Mouse (Mus musculus) monocyte, adult 5-6 weeks (primary cell): ENCODE results near the gene Rita1. TPM values are rescaled to one million over a fixed set of nuclear protein-coding genes. Genes with fewer than 3 reads are reported as not detected.

Experiments
- ATAC-seq: fragments of 153-309, 156-312 bp; replicated peaks from 2 replicates; pipeline ENCODE4 v1.8.0; 2017; ENCODE audit warnings: mild to moderate bottlenecking; ENCODE audit not compliant: low TSS enrichment, insufficient number of reproducible peaks, severe bottlenecking, poor library complexity, low FRiP score
- total RNA-seq: library from RNA; stranded (forward); fragments of 200-1000, 200-491, 200-594 nt; gene quantifications from 3 replicates; pipeline ENCODE4 v1.2.3, GENCODE M21; 2017

Rita1 gene
- total RNA-seq, 1 experiment from 2014 or later, result 1.1 TPM

DNA sequence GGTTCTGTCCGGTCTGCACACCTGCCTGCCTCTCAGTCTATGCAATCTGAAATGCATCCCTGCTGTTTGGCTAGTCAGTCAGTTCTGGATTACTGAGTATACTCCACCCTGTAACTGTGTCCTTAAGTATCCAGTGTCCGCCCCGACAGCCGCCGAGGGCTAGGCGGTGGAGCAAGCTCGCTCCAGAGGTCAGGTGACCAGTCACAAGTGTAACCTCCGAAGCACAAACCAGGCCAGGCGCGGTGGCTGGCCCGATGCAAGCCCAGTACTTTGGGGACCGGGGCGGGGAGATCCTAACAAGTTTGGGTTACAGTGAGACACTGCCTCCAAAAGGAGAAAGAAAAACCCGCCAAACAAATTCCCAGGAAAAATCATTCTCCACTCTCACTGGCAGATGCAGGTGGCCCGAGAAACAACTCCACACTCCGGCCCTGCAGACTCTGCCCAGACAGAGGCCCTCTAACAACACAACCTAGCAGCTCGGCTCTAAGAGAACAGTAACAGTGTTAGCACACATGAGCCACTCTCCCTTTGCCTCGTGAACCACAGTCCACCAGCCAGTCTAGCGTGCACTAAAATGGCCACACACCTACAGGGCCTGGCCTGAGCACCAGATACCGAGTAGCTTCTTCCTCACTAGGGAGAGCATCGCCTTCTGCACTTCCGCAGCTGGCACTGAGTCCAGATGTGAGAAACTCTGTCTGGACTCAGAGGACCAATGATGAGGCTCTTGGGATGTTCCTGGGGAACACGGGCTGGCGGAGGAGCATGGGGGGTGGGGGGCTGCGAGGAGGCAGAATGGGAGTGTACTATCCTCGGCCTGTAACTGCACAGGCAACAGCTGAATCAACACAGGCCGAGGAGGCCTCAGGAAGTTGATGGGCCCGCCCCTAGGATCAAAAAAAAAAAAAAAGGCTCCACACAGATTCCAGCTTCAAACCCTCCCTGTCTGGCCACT, 49.2 kb downstream of the Rita1 start:
- no peak for ATAC-seq

DNA sequence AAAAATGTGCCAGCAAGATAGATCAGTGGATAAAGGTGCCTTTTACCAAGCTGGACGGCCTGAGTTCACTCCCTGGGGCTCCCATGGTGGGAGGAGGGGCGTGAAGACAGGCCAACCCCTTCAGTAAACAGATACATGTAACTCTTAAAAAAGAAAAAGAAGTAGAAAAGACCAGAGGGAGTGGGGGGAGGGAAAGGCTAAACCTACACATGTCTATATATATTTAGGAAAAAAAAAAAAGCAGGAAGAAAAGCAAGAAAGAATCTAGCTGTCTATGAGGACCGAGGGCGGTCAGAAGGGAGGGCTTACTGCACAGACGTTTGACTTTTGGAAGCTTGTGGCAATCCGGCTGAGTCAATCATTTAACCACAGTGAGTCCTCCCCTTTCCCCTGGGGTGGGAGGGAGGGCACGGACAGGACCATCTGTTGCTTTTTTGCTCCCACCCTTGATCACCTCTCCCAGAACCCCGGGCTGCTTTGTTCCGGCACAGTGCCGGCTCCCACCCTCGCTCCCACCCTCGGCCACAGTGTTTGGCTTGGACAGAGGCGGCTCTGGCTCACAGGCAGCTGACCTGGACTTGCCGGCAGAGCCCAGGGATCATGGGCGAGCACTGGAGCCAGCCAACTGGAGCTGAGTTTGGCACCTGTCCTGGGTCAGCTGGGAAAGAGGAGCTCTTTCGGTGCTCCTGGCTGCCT, 51.6 kb downstream of the Rita1 start:
- peak; percentile 25; the same call in 1 of the 2 replicates for ATAC-seq

DNA sequence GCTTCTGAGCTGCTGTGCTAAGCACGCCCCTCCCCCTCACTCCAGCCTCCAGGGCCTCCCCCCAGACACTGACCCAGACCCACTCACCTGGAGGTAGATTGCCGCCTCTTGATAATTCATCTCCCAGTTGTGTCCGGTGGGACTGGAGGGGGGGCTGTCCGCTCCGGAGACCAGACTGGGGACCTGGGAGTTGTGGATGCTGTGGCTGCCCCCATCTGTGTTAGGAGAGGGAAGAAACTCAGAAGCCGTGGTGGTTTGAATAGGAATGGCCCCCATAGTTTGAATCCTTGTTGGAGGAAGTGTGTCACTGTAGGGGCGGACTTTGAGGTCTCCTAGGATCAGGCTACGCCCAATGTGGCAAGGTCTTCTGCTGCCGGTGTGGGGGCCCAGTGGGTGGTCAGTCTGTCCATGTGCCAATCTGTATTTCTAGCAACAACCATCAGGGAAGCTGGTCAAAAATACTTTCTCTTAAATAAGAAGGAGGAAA, 52.2 kb downstream of the Rita1 start:
- ATAC-seq, result no peak; the same call in 1 of the 2 replicates

DNA sequence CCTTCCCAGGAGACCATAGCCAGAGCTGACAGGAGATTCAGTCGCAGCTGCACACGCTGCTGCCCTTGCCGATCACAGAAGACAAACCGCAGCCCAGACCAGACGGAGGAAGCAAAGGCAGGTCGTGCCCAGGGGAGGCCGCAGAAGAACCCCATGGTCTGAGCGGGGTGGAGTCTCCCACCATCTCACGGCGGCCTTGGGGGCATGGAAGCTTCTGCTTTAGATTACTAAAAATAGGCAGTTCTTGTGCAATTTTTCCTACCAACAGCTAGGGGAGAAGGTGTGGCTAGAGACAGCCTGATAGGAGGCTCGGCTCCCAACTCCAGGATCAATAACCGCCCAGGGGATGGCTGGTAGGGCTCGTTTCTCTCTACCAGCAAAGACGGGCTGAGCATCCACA, 53.6 kb downstream of the Rita1 start:
- peak; percentile 76 for ATAC-seq

DNA sequence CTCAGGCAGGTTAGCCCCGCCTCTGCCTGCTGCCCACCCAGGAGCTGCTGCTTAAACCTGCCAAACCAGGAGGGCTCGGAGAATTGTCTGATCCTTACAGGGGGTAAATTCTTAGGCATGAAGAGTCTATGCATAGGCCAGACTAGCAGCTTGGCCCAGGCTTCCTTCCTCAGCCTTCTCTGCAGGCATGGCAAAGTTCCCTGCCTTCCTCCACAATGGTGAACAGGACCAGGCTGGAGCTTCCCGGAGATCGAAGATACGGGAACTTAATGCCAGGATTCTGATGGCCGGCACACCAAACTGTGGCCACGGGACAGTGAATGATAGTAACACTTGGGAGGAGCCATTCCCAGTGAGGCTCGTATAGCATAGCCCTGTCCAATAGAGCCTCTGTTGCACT, 54.3 kb downstream of the Rita1 start:
- ATAC-seq, result no peak

DNA sequence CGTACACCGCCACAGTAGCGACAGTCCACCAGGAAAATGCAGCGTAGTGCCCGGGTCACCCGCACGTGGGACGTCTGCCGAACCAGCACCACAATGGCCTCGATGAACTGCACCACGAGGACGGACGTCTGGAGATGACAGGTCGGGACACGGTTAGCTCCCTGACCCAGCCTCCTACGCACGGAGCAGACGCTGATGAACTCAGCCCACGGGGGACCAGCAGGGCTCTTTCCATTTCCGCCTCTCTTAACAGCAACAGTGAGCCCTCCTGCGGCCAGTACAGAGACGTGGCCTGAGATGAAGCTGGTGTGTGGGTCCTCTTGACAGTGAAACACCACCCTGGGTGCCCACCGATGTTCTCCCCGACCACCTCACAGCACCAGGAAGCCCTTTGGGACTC, 56.5 kb downstream of the Rita1 start:
- ATAC-seq, result no peak

DNA sequence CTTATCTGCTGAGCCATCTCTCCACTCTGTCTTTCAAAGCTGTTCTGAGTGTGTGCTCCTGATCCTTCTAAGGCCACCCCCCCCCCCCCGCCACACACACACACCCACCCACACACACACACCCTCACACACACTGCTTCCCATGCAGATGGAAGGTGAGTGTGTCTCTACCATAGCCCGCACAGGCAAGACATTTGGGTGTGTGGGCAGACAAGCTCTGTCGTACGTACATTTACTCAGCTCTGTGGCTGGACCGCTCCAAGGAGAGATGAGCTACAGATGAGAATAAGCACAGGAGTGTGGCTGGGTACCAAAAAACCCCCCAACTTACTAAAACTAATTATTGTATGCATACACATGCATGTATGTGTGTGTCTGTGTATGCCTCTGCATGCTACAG, 61.7 kb downstream of the Rita1 start:
- no peak for ATAC-seq

DNA sequence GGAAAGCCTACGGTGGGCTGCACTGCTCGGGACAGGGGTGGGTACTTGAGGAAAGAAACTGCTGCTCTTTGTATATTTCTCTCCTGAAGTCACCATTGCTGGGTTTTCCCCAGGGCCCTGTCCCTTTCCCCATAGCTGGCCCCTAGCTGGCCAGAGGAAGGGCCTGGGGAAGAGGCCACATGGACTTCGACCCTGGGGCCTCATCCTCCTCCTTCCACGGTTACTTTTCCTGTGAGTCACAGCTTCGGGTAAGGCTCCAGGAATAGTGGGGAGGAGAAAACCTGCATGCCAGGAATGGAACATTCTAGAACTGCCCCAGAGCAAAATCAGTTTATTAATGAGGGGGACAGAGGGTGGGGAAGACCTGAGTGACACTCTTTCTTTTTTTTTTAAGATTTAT, 62.3 kb downstream of the Rita1 start:
- no peak for ATAC-seq

DNA sequence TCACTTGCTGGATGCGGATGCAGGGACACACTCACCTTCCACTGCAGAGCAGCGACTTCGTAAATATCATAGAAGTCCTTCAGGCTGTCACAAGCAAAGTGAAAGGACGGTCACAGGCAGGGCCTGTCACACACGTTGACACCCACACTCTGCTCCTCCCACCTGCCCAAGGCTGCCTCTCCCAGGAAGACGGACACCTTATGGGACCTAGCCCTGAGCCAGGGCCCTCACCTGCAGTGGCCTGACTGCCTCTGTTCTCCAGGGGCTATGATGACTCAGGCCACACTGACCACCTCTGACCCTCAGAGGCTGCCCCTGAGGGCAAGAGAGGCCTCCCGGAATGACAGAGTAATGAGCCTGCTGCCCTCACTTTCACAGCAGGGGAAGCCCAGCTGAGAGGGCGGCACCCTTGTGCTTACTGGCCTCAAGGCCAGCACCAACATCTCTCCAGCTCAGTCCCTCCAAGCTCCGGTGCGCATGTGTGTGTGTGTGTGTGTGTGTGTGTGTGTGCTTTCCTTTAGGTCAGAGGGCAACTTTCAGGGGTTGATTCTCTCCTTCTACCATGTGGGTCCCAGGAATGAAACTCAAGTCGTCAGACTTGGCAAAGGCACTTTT, 64.0 kb downstream of the Rita1 start:
- no peak for ATAC-seq

Other genes with a start within 250 kb of the Rita1 start
- gene Lhx5, start 180.9 kb downstream of the Rita1 start, total RNA-seq, result not detected in 3 replicates
- gene Sdsl, start 139.8 kb downstream of the Rita1 start, total RNA-seq, result not detected in 3 replicates
- gene Sds, start 136.1 kb downstream of the Rita1 start, total RNA-seq, result not detected in 3 replicates
- 8.9 to 11.3 TPM (median 11.2 TPM) in 3 replicates for gene Plbd2, start 109.0 kb downstream of the Rita1 start, total RNA-seq
- 72.9 to 104 TPM (median 90.4 TPM) in 3 replicates for gene Slc8b1, start 101.4 kb downstream of the Rita1 start, total RNA-seq
- 8.1 to 8.8 TPM (median 8.5 TPM) in 3 replicates for gene Tpcn1, start 23.9 kb downstream of the Rita1 start, total RNA-seq
- 0.57 TPM in 1 of 3 replicates, not detected in the others for gene Iqcd, start 23.6 kb downstream of the Rita1 start, total RNA-seq
- gene Ddx54, start 150 bp upstream of the Rita1 start, total RNA-seq, result 42.2 to 59.5 TPM (median 55.9 TPM) in 3 replicates
- gene Cfap73, start 21.6 kb upstream of the Rita1 start, total RNA-seq, result not detected in 3 replicates
- gene Rasal1, start 36.2 kb upstream of the Rita1 start, total RNA-seq, result 0.48 to 0.49 TPM in 2 of 3 replicates, not detected in the other
- 5.4 to 12.1 TPM (median 8.1 TPM) in 3 replicates for gene Dtx1, start 99.3 kb upstream of the Rita1 start, total RNA-seq
- gene Oas2, start 137.3 kb upstream of the Rita1 start, total RNA-seq, result 2.2 to 8.7 TPM (median 5.3 TPM) in 3 replicates
- 6.3 to 13.2 TPM (median 8.3 TPM) in 3 replicates for gene Oas3, start 165.1 kb upstream of the Rita1 start, total RNA-seq
- gene Oas1e, start 182.9 kb upstream of the Rita1 start, total RNA-seq, result not detected in 3 replicates
- gene Oas1c, start 199.9 kb upstream of the Rita1 start, total RNA-seq, result 5.0 to 10.6 TPM (median 7.6 TPM) in 3 replicates
- not detected in 3 replicates for gene Oas1f, start 234.8 kb upstream of the Rita1 start, total RNA-seq
- gene Oas1h, start 248.8 kb upstream of the Rita1 start, total RNA-seq, result not detected in 3 replicates